Mouse (Mus musculus) megakaryocyte-erythroid progenitor cell, adult 5-6 weeks (primary cell): ENCODE data around the gene Akap8l. TPM values are rescaled to one million over a fixed set of nuclear protein-coding genes. Genes with fewer than 3 reads are reported as not detected.

Source experiments
- ATAC-seq: replicated peaks from 2 replicates; pipeline ENCODE4 v1.8.0; 2016; ENCODE audit warnings: mild to moderate bottlenecking, inconsistent platforms; ENCODE audit not compliant: severe bottlenecking, poor library complexity, low FRiP score, low TSS enrichment
- total RNA-seq, 2 experiments: library from RNA; stranded (forward) in 1 of 2; stranded (reverse) in 1 of 2; fragments of 200-1000, 215-1000 nt in 1 of 2; fragments of >200 nt in 1 of 2; fragmentation: Nextera tagmentation in 1 of 2; gene quantifications; 2 replicates each; pipeline ENCODE4 v1.2.3; 2014 to 2017

Akap8l gene
- total RNA-seq, 2 experiments from 2014 or later = 107 to 167 TPM

DNA sequence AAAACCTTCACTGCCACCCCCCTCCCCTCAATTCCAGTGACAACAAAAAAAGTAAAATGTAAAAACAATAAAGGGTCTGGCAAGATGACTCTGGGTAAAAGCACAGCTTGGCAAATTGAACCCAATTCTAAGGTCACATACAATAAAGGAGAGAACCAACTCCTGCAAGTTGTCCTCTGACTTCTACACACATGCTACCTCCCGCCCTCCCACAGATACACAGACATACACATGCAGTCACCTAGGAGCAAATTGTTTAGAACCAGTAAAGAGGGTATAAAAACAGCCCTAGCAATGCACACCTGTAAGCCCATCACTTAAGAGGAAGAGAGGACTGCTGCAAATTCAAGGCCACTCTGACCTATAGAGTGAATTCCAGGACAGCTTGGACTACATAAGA, 27.6 kb downstream of the Akap8l start:
- no peak for ATAC-seq

DNA sequence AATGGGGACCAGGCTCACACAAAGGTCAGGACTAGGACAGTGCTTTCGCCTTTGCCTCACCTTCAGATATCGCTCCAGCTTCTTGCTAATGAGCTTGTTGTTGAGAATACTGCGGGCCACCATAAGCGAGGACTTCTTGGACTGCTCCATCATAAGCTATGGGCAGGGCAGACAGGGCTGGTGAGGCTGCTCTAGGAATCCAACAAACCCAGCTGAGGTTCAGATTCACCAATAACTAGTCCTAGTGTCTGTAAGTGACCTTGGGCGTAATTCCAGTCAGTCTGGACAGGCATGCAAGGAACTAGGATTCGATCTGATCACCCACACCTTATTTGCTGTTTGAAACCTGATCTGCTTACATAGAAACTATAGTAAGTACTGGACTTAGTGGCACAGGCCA, 28.6 kb downstream of the Akap8l start:
- ATAC-seq = no peak

DNA sequence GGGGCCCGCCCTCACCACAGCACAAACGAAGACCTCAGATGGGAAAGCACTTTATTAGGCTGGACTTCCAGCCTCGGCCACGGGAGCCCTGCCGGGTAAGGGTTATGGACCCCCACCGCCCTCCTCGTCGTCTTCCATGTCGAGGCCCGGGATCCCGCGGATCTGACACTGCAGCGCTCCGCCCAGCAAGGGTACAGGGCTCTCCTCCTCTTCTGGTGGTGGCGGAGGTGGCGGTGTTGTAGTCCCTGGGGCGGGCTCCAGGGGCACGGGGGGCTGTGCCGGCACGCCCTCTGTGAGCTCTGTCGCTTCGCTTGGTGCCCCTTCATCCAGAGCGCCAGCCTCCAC, 29.0 kb downstream of the Akap8l start:
- ATAC-seq = peak; percentile 74

DNA sequence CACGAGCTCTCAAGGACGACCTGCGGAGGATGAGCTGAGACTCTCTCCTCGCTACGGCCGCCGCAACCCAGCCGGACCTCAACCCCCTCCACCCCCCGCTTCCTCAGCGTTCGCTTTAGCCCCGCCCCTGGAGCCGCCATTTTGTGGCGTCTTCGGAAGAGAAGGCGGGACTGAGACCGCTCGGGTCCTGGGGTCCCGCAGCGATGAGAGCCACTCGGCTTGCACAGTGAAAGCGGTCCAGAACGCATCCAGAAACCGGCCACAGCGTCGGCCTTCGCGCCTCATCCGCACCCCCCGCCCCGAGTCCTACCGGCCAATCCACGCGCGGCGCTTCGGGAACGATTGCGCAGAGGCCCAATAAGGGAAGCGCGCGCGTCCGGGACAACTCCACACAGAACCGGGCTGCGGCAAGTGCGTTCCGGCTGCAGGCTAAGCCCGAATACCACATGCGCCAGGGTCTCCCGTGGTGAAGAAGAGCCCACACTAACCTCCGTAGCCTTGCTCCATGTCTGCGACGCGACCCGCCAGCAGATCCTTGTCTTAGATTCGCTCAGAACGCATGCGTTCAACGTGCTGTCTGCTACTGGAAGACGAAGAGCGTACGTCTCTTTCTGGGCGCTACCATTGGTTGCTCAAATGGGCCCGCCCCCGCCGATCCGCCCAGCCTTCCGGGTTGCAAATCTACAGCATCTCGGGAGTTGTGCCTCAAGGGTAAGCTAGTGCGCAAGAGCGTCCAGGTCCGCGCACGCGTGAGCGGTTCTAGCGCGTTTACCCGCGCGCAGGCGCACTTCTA, 29.6 kb downstream of the Akap8l start, which contains the start of gene Akap8:
Gene Akap8 (minus strand): TSS at position 642 of the 793 bp plus-strand sequence.
- peak; percentile 92 for ATAC-seq

DNA sequence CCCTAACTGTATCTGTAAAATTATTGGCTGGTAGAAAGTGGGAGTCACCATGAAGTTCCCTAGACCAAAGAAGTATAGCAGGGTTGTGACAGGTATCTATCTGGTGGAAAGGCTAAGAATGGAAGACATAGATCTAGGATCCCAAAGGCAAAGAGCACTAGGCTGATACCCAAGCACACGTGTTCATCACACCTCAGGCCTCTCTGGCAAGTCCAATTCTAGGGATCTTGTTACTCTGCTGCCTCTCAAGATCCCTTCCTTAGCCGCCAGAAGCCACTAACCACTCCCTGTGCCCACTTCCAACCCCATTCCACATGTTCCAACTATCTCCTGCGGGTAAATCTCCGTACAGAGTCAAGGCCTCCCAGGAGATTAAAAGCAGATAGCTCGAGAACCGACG, 30.5 kb downstream of the Akap8l start:
- no peak for ATAC-seq

DNA sequence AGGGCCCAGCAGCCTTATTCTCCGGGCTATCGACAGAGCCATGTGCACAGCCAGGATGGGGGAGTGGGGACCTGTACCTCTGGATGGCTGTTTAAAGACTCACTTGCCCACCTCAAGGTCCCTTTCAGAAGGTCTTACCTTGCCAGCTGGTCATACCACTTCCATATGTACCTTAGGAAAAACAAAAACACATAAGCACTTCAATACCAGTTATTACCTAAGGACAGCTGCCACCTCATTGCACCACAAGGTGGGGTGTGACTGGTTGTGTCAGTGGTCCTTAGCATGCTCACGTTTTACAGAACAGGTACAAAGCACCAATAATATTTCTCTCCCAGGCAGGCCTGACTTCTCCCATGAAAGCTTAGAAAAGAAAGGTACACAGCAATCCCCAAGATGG, 32.7 kb downstream of the Akap8l start:
- no peak for ATAC-seq

DNA sequence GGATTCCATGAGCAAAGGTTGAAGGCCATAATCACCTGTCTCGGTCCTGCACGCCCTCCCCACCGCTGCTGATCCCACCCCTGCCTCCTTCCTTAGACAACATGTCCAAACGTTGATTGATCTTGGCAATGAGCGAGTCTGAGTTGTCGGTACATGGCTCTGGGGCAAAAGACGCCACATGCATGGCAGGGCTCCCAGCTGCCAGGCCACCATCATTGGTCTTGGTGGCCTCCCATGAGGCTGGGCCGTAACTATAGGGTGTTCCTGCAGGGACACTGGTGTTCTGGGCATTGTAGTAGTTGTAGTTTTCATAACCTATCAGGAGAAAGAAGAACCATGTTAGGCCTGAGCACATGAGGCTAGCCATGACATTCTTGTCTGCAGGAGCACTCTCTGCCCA, 33.4 kb downstream of the Akap8l start:
- no peak for ATAC-seq

DNA sequence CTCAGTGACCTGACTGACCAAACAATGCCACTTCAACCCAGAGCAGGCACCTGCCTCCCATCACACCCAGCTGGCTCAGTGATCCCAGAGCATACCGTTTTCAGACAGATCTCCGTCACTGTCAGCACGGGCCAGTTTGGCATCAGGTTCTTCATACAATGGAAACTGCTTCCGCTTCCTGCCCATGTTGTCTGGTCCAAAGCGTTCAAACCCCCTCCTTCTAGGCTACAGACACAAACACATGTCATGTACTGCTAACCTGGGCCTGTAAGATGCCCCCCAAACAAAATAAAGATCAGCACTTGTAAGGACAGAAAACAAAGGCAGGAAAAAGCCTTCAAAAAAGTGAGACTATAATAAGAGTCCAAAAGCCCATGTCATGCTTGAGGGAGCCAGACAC, 34.8 kb downstream of the Akap8l start:
- ATAC-seq = no peak

DNA sequence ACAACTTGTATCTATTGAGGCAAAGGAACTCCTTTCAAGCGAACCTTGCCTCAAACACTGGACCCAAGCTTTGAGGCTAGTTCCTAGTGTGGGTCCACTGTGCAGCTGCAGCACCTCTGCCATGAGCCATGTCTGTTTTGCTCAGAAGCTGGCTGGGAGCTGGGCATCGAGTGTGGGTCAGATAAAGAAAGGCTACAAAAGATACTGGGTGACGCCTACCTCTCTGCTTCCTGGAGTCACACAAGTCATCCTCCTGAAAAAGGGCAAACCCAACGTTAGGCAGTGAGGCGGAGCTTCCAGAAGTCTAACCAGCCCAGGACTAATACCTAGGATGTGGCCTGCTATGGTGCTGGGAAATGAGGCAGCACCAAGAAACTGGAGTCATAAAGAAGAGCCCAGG, 36.5 kb downstream of the Akap8l start:
- ATAC-seq = peak; percentile 74

DNA sequence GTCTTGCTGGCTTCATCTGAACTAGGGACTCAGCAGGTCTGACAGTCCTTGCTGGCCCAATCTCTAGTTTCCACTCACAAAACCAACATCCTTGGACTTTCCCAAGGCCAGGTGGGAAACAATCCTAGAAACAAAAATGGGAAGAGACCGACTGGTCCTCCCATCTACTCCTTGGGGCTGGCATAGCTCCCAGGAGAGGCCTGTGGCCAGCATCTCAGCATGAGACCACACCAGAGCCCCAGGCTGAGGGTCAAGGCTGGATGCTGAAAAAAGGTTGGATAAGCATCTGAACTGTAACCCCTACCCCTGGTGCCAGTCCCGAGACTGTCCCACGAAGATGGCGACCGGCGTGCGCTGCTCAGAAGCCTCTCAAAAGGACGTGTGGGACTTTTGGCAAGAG, 37.6 kb downstream of the Akap8l start:
- ATAC-seq = no peak

DNA sequence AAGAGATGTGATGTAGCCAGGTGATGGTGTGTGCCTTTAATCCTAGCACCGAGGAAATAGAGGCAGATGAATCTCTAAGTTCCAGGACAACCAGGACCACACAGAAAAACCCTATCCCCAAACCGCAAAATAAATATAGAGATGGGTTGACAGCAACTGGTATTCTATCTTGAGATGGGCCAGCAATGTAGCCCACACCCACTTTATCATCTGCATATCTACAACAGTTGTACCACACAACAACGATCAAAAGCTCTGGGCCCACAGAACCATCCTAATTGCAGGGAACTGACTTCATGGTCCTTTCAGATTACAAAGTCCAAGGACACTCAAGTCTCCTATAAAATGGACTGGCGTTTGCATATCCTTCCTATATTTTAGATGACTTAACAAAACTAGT, 42.4 kb downstream of the Akap8l start:
- peak; percentile 49; the same call in 1 of the 2 replicates for ATAC-seq

DNA sequence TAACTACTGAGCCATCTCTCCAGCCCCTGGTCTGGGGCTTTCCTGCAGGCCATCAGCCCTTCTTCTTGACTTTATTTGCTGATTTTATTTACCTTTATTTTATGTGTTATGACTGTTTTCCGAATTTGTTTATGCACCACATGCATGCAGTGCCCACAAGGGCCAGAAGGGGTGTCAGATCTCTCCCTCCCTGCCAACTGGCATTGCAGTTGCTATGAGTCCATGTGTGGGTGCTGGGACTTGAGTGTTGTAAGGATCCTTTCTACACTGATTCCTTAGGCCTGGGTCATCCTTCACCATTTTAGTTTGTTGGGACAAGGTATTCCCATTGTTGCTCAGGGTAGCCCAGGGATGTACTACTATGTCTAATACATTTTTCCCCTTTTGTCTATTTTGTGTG, 52.3 kb downstream of the Akap8l start:
- no peak for ATAC-seq

DNA sequence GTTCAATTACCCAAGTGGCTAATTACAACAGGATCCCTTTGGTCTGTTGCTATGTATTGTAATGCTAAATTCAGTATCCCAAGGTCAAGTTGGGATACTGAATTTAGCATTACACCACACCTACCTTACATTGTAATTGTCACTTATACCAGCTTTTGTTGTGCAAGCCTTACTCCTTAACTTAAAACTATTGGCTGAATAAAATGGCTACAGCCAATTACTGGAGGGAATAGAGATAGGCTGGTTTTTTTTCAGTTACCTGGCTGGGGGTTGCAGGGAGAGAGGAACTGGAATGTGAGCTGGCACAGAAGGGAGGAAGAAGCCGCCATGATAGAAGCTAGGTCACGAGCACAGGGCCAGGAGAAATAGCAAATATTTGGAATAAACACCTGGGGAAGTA, 54.5 kb downstream of the Akap8l start:
- no peak for ATAC-seq

DNA sequence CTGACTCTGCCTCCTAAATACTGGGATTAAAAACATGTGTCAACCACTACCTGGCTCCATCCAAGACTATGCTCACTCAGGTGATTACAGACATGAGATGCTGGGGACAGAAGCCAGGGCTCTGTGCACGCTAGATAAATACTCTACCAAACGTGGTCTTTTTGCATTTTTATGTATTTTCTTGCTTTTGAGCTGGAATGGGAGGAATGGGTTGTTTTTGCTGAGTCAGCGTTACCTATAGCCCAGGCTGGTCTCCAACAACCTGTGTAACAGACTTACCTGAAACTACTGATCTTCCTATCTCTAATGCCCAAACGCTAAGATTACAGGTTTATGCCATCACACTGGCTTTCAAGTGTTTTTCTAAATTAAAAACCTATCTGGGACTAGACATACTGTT, 55.2 kb downstream of the Akap8l start:
- ATAC-seq = no peak

DNA sequence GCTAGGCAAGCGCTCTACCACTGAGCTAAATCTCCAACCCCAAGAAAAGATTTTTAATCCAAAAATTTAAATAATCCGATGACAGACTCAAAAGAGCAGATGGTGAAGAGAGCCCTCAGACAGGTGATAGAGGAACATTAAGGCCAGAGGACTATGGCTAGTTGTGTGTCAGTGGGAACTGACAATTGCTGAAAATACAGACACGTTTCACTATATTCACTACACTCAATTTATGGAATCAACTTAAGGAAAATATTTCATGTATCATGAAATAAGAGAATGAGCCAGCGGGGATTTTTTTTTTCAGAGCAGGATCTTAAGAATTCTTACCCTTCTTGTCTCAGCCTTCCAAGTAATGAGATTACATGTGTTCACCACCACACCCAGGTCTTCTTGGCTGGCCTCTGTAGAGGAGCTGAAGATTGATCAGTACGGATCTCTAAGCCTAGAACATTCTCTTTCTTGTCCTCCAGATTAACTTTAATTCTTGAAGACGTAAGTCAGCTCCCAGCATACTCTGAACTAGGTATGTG, 65.2 kb downstream of the Akap8l start:
- ATAC-seq = no peak

DNA sequence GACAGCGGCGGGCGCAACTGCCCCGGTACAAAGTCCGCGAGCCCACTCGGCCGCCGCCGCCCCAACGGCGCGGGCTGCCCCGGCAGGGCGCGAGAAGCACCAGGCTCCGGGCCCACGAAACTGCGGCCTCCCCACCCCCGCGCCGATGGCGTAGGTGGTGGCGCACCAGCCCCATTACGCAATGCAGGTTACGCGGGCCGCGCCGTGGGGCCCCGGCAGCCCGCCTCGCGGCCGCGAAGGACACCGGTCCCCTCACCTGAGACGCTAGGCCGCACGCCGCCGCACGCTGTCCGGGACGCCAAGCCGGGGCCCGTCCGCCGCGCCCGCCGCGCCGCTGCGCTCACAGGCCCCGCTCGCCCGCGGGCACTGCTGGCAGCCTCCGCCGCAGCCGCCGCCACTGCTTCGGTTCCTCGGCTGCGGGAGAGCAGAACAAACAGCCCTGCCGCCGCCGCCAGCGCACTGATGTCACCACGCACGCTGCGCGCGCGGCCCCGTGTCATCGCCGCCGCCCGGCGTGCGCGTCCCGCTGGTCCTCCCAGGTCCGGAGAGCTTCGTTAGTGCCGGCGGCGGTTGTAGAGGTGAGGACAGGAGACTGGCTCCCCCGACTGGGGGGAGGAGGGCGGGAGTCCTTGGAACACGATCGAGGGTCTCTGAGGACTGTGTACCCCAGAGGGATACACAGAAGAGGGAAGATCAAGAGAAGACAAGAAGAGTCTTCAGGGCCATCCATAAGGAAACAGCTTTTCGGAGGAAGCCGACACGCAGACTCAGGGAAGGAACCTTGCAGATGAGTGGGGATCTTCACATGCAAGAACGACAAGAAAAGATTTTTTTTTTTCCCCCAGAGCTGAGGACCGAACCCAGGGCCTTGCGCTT, 65.9 kb downstream of the Akap8l start, which contains the start of gene Brd4:
Gene Brd4 (minus strand): TSS at position 461 of the 876 bp plus-strand sequence.
- ATAC-seq = peak; percentile 83

DNA sequence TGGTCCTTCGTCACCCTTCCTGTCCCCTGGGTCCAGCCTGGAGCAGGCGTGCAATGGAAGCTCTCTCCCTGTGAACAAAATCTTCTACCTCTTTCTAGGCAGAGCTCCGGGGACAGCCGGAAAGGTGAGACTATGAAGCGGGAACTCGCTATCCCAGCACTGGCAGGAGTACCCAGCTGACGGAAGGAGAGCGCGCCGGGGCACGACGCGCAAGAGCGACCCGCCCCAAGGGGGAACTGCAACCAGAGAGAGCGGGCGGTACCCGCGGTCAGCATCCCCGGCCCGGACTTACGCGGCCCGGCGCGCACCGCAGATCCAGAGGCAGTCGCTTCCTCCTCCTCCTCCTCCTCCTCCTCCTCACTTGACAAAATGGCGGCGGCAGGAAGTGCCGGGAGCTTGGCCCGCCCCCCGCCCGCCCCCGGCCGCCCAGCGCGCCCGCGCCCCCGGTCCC, 66.6 kb downstream of the Akap8l start:
- ATAC-seq = peak; percentile 64

DNA sequence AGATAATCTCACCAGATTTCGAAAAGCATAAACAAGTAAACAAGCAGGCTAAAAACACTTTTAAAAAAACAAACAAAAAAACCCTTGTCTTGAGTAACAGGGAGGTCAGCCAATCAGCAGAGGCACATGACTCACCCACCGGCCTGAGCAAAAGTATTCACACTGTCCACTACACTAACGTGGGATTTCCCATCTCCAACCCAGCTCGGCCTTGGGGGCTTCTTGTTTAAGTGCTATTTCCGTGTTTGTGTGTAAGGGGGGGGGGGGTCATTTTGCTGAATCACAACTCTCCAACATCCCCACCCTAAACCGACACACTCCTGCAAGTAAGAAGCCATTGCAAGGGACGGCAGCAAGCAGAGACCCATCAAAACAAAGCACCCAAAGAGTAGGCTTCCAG, 67.1 kb downstream of the Akap8l start:
- peak; percentile 11; the same call in 1 of the 2 replicates for ATAC-seq

DNA sequence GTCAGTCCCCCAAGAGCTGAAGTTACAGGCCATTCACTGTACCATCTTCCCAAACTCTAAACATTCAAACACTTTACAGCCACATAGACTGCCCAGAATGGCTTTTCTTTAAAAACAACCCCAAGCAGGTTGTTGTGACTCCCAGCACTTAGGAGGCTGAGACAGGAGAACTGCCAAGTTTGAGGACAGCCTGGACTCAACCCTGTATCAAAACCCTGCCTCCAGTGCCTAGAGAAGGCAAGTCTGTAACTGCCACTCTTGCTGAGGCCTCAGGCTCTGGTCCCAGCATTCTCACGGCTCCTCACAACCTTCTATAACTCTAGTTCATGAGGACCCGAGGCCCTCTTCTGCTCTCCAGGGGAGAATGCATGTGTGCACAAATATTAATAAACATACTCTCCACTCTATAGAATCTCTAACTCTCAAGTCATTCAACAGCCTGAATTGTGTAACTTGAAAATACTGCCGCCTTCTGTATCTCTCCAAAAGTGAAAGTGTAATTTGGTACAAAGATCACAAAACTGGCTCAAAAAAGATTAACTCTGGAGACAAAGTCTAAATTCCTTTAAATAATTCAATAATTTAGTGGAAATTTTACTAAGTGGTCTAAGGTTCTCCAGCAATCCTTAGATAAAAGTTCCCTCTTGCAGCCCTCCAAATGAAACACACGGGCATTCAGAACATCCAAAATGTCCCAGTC, 68.6 kb downstream of the Akap8l start:
- no peak for ATAC-seq

DNA sequence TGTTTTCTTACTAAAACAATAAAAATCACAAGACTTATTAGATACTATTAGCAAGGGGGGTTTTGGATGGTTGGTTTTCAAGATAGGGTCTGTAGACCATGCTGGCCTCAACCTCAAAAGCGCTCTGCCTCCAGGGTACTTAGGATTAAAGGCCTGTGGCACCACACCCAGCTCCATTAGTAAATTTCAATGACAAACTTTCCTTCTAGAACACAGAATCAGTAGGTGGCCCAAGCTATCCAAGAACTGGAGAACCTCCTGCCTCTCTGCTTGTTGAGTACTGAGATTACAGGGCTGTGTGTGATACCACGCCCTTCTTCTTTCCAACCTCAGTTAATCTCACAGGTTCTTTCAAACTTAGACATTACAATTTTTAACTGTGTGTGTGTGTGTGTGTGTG, 69.3 kb downstream of the Akap8l start:
- no peak for ATAC-seq
